Mouse (Mus musculus): ENCODE results near the gene Paf1. TPM values are rescaled to one million over a fixed set of nuclear protein-coding genes. Genes with fewer than 3 reads are reported as not detected.

Paf1 gene
- polyA plus RNA-seq, 1 experiment from 2014 or later, result 81.9 TPM

DNA sequence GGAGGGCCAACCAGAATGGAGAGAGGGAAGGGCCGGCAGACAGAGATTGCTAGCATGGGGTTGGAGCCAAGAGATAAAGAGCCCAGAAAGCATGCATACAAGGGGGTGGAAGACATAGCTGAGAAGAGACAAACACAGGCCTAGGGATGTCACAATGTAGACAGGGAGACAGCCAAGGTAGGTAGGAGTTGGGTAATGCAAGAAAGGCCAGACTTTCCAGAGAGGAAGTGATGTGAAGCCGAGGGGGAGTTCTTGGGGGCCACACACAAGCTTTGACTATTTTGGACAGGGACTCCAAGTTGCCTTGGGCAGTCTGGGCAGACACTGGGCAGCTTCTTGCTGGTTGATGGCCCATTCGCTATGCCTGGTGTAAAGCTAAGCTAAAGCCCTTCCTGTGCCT lies 9.2 kb downstream of the Paf1 start:
- H3K36me3 ChIP-seq (ENCODE audit: control insufficient read depth, insufficient read depth, low read length), result peaks cover 75% of the 10 kb centered on the region
- no peak overlapping the region for H3K4me2 ChIP-seq (ENCODE audit: low read depth, low read length)
- H3K9ac ChIP-seq (replicated peaks; ENCODE audit: low read depth, low read length), result no peak overlapping the region
- no peaks in the 10 kb centered on the region for H3K4me1 ChIP-seq (ENCODE audit: control insufficient read depth, insufficient read depth, low read length)
- ATAC-seq (ENCODE audit: low read depth), result no peak
- no peaks in the 10 kb centered on the region for H3K27me3 ChIP-seq (ENCODE audit: control insufficient read depth, insufficient read depth, low read length)
- no peak overlapping the region for H3K4me3 ChIP-seq (ENCODE audit: low read depth, low read length)
- WGBS, result 95% methylated on average over 3 of the region's 3 CpGs
- H3K27ac ChIP-seq (ENCODE audit: low read depth, low read length), result no peak overlapping the region
- no peaks in the 10 kb centered on the region for H3K9me3 ChIP-seq (ENCODE audit: control insufficient read depth, low read length)

DNA sequence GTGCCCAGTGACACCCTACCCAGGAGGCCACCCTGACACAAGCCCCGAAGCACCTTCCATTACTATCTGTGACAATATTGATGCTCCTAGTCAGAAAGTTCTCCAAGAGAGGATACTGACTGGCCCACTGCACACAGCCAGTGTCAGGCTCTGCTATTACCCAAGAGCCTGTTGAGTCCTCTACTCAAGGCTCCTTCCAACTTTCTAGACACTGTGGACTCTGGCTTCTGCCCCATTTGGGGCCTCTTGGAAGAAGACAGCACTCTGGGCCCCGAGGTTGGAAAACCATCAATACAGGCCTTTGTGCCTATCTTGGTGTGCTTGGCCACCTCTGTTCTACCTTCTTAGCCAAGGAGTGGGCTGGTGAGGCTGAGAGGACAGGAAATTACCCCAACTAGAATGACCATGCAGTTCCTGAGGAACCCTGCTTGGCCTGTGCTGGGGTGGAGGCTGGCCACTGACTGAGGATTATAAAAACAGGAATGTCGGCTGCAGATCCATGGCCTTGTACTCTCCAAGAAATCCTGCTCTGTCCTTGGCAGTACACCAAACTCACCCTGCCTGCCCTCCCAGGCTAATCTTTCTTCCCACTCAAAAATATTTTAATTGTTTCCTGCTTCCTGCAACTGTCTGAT lies 18.2 kb downstream of the Paf1 start:
- no peaks in the 10 kb centered on the region for H3K9me3 ChIP-seq (ENCODE audit: control insufficient read depth, low read length)
- H3K4me2 ChIP-seq (ENCODE audit: low read depth, low read length), result no peak overlapping the region
- H3K36me3 ChIP-seq (ENCODE audit: control insufficient read depth, insufficient read depth, low read length), result peaks cover 45% of the 10 kb centered on the region
- H3K27ac ChIP-seq (ENCODE audit: low read depth, low read length), result no peak overlapping the region
- no peak overlapping the region for H3K4me3 ChIP-seq (ENCODE audit: low read depth, low read length)
- ATAC-seq (ENCODE audit: low read depth), result no peak
- no peaks in the 10 kb centered on the region for H3K27me3 ChIP-seq (ENCODE audit: control insufficient read depth, insufficient read depth, low read length)
- no peaks in the 10 kb centered on the region for H3K4me1 ChIP-seq (ENCODE audit: control insufficient read depth, insufficient read depth, low read length)
- no peak overlapping the region for H3K9ac ChIP-seq (replicated peaks; ENCODE audit: low read depth, low read length)
- 91% methylated on average over 3 of the region's 3 CpGs for WGBS

DNA sequence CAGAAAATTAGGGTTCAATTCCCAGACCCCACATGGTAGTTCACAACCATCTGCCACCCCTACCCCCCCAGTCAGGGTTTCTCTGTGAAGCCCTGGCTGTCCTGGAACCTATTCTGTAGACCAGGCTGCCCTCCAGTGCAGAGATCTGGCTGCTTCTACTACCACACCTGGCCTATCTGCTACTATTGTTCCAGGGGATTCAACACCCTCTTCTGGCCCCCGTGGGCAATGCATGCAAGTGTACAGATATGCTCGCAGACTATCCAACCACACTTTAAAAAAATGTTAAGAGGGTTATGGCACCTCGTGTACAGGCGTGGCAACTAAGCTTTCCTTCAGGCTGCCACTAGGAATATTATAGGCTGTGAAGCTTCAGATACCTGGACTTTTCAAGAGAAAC lies 20.1 kb downstream of the Paf1 start:
- Histone ChIP-seq H3K4me3 (ENCODE audit: low read depth, low read length) (no peak overlapping the region), H3K9ac (replicated peaks; ENCODE audit: low read depth, low read length) (no peak overlapping the region), H3K4me2 (ENCODE audit: low read depth, low read length) (no peak overlapping the region), H3K4me1 (ENCODE audit: control insufficient read depth, insufficient read depth, low read length) (no peaks in the 10 kb centered on the region), H3K27me3 (ENCODE audit: control insufficient read depth, insufficient read depth, low read length) (no peaks in the 10 kb centered on the region), H3K9me3 (ENCODE audit: control insufficient read depth, low read length) (no peaks in the 10 kb centered on the region), H3K27ac (ENCODE audit: low read depth, low read length) (no peak overlapping the region), H3K36me3 (ENCODE audit: control insufficient read depth, insufficient read depth, low read length) (peaks cover 49% of the 10 kb centered on the region)
- 95% methylated on average over 4 of the region's 4 CpGs for WGBS
- no peak for ATAC-seq (ENCODE audit: low read depth)

- ATAC-seq (ENCODE audit: low read depth), result no peak
- Histone ChIP-seq H3K4me1 (ENCODE audit: control insufficient read depth, insufficient read depth, low read length) (no peaks in the 10 kb centered on the region), H3K36me3 (ENCODE audit: control insufficient read depth, insufficient read depth, low read length) (peaks cover 47% of the 10 kb centered on the region; the same call in 1 of the 2 replicates), H3K27ac (ENCODE audit: low read depth, low read length) (no peak overlapping the region), H3K27me3 (ENCODE audit: control insufficient read depth, insufficient read depth, low read length) (no peaks in the 10 kb centered on the region), H3K4me3 (ENCODE audit: low read depth, low read length) (no peak overlapping the region), H3K4me2 (ENCODE audit: low read depth, low read length) (no peak overlapping the region), H3K9me3 (ENCODE audit: control insufficient read depth, low read length) (no peaks in the 10 kb centered on the region), H3K9ac (replicated peaks; ENCODE audit: low read depth, low read length) (no peak overlapping the region)
Measured at GRCm38 (mm10) chr7:28417368-28417767, 24.6 kb downstream of the Paf1 start.

- no peak overlapping the region for H3K27ac ChIP-seq (ENCODE audit: low read depth, low read length)
- H3K4me3 ChIP-seq (ENCODE audit: low read depth, low read length), result no peak overlapping the region
- no peaks in the 10 kb centered on the region for H3K9me3 ChIP-seq (ENCODE audit: control insufficient read depth, low read length)
- no peak; the same call in 1 of the 2 replicates for ATAC-seq (ENCODE audit: low read depth)
- no peak overlapping the region for H3K9ac ChIP-seq (replicated peaks; ENCODE audit: low read depth, low read length)
- peaks cover 48% of the 10 kb centered on the region; the same call in 1 of the 2 replicates for H3K36me3 ChIP-seq (ENCODE audit: control insufficient read depth, insufficient read depth, low read length)
- H3K27me3 ChIP-seq (ENCODE audit: control insufficient read depth, insufficient read depth, low read length), result no peaks in the 10 kb centered on the region
- H3K4me2 ChIP-seq (ENCODE audit: low read depth, low read length), result no peak overlapping the region
- no peaks in the 10 kb centered on the region for H3K4me1 ChIP-seq (ENCODE audit: control insufficient read depth, insufficient read depth, low read length)
- WGBS, result 69% methylated on average over 8 of the region's 8 CpGs
Measured at GRCm38 (mm10) chr7:28418096-28418670, 25.4 kb downstream of the Paf1 start.

DNA sequence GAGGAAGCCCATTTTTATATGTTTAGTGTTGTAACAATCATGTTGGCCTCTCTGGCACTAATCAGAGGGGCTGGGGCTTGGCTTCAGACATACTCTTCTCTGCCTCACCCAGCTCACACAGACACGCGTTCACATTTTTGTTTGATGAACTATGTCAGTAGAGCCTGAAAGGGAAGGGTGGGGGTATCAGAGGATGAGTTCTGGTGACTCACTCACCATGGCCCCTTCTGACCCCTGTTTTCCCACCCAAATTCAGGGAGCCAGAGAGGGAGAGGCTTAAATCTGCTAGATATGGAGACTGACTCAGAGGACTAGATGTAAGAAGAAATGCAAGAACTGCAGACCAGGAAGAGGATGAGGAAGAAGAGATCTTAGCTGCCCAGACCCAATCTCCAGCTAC lies 26.7 kb downstream of the Paf1 start:
- no peak overlapping the region for H3K4me2 ChIP-seq (ENCODE audit: low read depth, low read length)
- WGBS, result 100% methylated on average over 2 of the region's 2 CpGs
- H3K9me3 ChIP-seq (ENCODE audit: control insufficient read depth, low read length), result no peaks in the 10 kb centered on the region
- H3K27ac ChIP-seq (ENCODE audit: low read depth, low read length), result no peak overlapping the region
- ATAC-seq (ENCODE audit: low read depth), result no peak
- no peak overlapping the region for H3K9ac ChIP-seq (replicated peaks; ENCODE audit: low read depth, low read length)
- no peaks in the 10 kb centered on the region for H3K27me3 ChIP-seq (ENCODE audit: control insufficient read depth, insufficient read depth, low read length)
- no peaks in the 10 kb centered on the region for H3K4me1 ChIP-seq (ENCODE audit: control insufficient read depth, insufficient read depth, low read length)
- no peak overlapping the region for H3K4me3 ChIP-seq (ENCODE audit: low read depth, low read length)
- H3K36me3 ChIP-seq (ENCODE audit: control insufficient read depth, insufficient read depth, low read length), result peaks cover 42% of the 10 kb centered on the region; the same call in 1 of the 2 replicates

DNA sequence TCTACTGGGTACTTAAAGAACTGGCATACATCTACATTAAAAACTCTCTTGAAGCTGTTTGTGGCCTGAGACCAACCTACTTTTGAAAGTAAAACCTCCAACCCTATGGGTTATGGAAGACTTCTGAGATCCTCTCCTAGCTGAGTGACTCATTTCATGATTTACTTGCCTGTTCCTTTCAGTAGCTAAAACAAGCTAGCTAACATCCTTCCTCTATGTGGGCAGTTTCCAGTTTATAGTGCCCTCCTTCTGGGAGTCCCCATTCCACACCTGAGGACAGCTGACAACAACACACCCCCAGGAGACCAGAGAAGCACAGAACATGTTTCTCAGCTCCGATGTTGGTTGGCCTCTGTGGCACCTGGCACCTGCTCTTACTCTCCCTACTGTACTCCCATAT lies 30.3 kb downstream of the Paf1 start:
- Histone ChIP-seq H3K9ac (replicated peaks; ENCODE audit: low read depth, low read length) (no peak overlapping the region), H3K4me1 (ENCODE audit: control insufficient read depth, insufficient read depth, low read length) (no peaks in the 10 kb centered on the region), H3K4me3 (ENCODE audit: low read depth, low read length) (no peak overlapping the region), H3K4me2 (ENCODE audit: low read depth, low read length) (no peak overlapping the region), H3K27ac (ENCODE audit: low read depth, low read length) (no peak overlapping the region), H3K36me3 (ENCODE audit: control insufficient read depth, insufficient read depth, low read length) (peaks cover 21% of the 10 kb centered on the region; the same call in 1 of the 2 replicates), H3K27me3 (ENCODE audit: control insufficient read depth, insufficient read depth, low read length) (no peaks in the 10 kb centered on the region), H3K9me3 (ENCODE audit: control insufficient read depth, low read length) (no peaks in the 10 kb centered on the region)
- WGBS, result 95% methylated on average over 1 of the region's 1 CpGs
- ATAC-seq (ENCODE audit: low read depth), result no peak

DNA sequence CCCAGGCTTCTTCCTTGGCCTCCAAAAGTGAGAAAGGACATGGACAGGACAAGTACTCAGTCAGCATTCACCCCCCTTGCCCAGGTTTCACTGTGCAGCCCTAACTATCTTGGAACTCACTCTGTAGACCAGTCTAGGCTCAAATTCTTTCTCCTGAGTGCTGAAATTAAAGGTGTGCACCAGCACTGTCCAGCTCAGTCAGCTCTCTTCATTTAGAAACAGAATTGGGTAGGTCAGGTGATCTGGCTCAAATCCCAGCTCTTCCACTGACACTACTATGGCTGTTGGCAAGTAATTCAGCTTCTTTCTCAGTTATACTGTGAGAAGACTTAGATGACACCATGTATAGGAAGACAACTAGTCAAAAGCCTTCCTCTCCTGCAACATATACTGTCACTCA lies 35.0 kb downstream of the Paf1 start:
- ATAC-seq (ENCODE audit: low read depth), result no peak
- Histone ChIP-seq H3K4me1 (ENCODE audit: control insufficient read depth, insufficient read depth, low read length) (peaks cover 6% of the 10 kb centered on the region), H3K9ac (replicated peaks; ENCODE audit: low read depth, low read length) (no peak overlapping the region)

GRCm38 (mm10) chr7:28430512-28430911 lies 37.8 kb downstream of the Paf1 start:
- no peak overlapping the region for H3K27ac ChIP-seq (ENCODE audit: low read depth, low read length)
- WGBS, result 83% methylated on average over 1 of the region's 1 CpGs
- no peaks in the 10 kb centered on the region for H3K27me3 ChIP-seq (ENCODE audit: control insufficient read depth, insufficient read depth, low read length)
- peaks cover 19% of the 10 kb centered on the region for H3K4me1 ChIP-seq (ENCODE audit: control insufficient read depth, insufficient read depth, low read length)
- H3K4me2 ChIP-seq (ENCODE audit: low read depth, low read length), result no peak overlapping the region
- no peak overlapping the region for H3K4me3 ChIP-seq (ENCODE audit: low read depth, low read length)
- H3K36me3 ChIP-seq (ENCODE audit: control insufficient read depth, insufficient read depth, low read length), result no peaks in the 10 kb centered on the region
- no peak for ATAC-seq (ENCODE audit: low read depth)
- no peak overlapping the region for H3K9ac ChIP-seq (replicated peaks; ENCODE audit: low read depth, low read length)
- H3K9me3 ChIP-seq (ENCODE audit: control insufficient read depth, low read length), result no peaks in the 10 kb centered on the region

More for the DNA sequence above, 35.0 kb downstream of the Paf1 start:
- Histone ChIP-seq H3K4me2 (ENCODE audit: low read depth, low read length) (no peak overlapping the region), H3K9me3 (ENCODE audit: control insufficient read depth, low read length) (no peaks in the 10 kb centered on the region), H3K27me3 (ENCODE audit: control insufficient read depth, insufficient read depth, low read length) (no peaks in the 10 kb centered on the region), H3K27ac (ENCODE audit: low read depth, low read length) (no peak overlapping the region), H3K4me3 (ENCODE audit: low read depth, low read length) (no peak overlapping the region), H3K36me3 (ENCODE audit: control insufficient read depth, insufficient read depth, low read length) (peaks cover 9% of the 10 kb centered on the region; the same call in 1 of the 2 replicates)
